Mouse (Mus musculus) kidney, adult 2 months (tissue): ENCODE measurements at regions not wholly inside any gene's neighbourhood (a gene's known extent, or its start where the extent isn't known, plus 50 kb on each side); places are given as distances from the start of the nearest gene placed in this dataset.

Experiments used
- CTCF ChIP-seq: fragments of 200-500 bp; conservative IDR thresholded peaks from 2 replicates; pipeline ENCODE4 v1.5.1; 2011; ENCODE audit warnings: low read depth, mild to moderate bottlenecking, control low read depth, low read length, moderate library complexity, mixed read lengths; ENCODE audit not compliant: insufficient read depth, insufficient read length
- POLR2A ChIP-seq: fragments of 200-500 bp; IDR thresholded peaks from one replicate; pipeline ENCODE4 v1.6.1; 2011; ENCODE audit warnings: low read depth, low read length, control low read depth

- TF ChIP-seq POLR2A (no peak), CTCF (peak; percentile 72)
Measured at GRCm38 (mm10) chr1:55838168-55838567, 432.4 kb downstream of the Plcl1 start.
